Mouse (Mus musculus) hindbrain, embryonic 16.5 days (tissue): ENCODE measurements around the gene Gipc1. TPM values are rescaled to one million over a fixed set of nuclear protein-coding genes. Genes with fewer than 3 reads are reported as not detected.

Source experiments
- ATAC-seq: fragments of 200-750 bp; cut with Nextera tagmentation; 2 replicates; pipeline ENCODE4 v1.8.0; 2017; ENCODE audit warnings: moderate TSS enrichment, moderate library complexity
- H3K27ac ChIP-seq: fragments of 300-500 bp; sonication (generic); 2 replicates; pipeline ENCODE4 v1.5.1; 2014; ENCODE audit warnings: low read depth, mild to moderate bottlenecking, control low read depth, low read length, moderate library complexity
- H3K27me3 ChIP-seq: fragments of 300-500 bp; sonication (generic); replicated peaks from 2 replicates; pipeline ENCODE4 v1.6.1; 2014; ENCODE audit warnings: low read length; ENCODE audit not compliant: control insufficient read depth, insufficient read depth
- H3K36me3 ChIP-seq: fragments of 300-500 bp; sonication (generic); 2 replicates; pipeline ENCODE4 v1.6.1; 2014; ENCODE audit warnings: mild to moderate bottlenecking, low read length, moderate library complexity, mixed read lengths; ENCODE audit not compliant: control insufficient read depth, insufficient read depth
- H3K4me1 ChIP-seq: fragments of 300-500 bp; sonication (generic); 2 replicates; pipeline ENCODE4 v1.6.1; 2014; ENCODE audit warnings: low read depth, low read length; ENCODE audit not compliant: control insufficient read depth, insufficient read depth
- H3K4me2 ChIP-seq: fragments of 300-500 bp; sonication (generic); 2 replicates; pipeline ENCODE4 v1.6.1; 2014; ENCODE audit warnings: mild to moderate bottlenecking, low read length, control low read depth, moderate library complexity
- H3K4me3 ChIP-seq: fragments of 300-500 bp; sonication (generic); 2 replicates; pipeline ENCODE4 v1.5.1; 2014; ENCODE audit warnings: mild to moderate bottlenecking, low read length, control low read depth, moderate library complexity
- H3K9ac ChIP-seq: fragments of 300-500 bp; sonication (generic); 2 replicates; pipeline ENCODE4 v1.6.1; 2014; ENCODE audit warnings: low read depth, mild to moderate bottlenecking, control low read depth, low read length, moderate library complexity
- H3K9me3 ChIP-seq: fragments of 300-500 bp; sonication (generic); 2 replicates; pipeline ENCODE4 v1.6.1; 2014; ENCODE audit warnings: mild to moderate bottlenecking, low read length, moderate library complexity; ENCODE audit not compliant: control insufficient read depth
- WGBS: fragments of 180-500 bp; shearing (Covaris S2); extraction: QIAGEN DNeasy Blood & Tissue Kit; methylation state at CpG from one replicate; pipeline ENCODE4 v1.1.7; 2014; 5-methylcytosine and 5-hydroxymethylcytosine counted together
- polyA plus RNA-seq: library from polyadenylated mRNA; unstranded; fragments of >200 nt; fragmentation: Nextera tagmentation; extraction: Ambion mirVana; gene quantifications from 2 replicates; pipeline ENCODE4 v1.2.1, GENCODE M21; 2015

Gipc1 gene
- polyA plus RNA-seq, 1 experiment from 2014 or later: 135 TPM

DNA sequence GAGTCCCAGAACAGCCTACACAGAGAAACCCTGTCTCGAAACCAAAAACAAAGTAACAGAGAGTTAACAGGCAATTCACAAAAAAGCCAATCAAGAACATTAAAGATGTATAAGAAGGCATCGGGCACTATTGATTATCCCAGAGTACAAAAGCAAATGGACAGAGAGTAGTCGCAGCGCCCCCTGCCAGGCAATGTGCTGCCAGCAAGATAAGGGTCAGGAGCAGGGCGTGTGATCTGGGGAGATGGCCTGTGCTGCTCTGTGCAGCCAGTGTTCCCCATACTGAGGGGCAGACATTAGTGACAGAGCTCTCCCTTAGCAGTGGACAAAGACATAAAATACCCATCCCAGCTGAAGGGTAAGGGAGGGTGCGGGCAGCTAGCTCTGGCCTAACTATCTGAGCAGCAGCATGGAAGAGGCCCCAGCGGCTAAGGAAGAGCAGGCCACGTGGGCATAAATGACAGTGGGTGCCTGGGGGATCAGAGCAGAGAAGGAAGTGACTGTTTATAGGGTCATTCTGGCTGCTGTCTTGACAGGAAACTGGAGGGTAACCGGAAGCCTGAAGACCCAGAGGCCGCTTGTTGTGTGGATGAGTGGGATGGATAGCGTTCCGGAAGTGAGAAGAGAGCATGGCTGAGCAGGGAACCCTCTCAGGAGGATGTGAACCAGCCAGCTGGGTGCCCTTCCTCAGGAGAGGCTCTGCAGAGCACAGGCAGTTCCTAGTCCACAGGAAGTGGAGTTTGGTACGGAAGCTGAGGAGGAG, 4.2 kb downstream of the Gipc1 start:
- peaks cover 31% of the 10 kb centered on the region for H3K4me1 ChIP-seq

GRCm38 (mm10) chr8:83660545-83660944, 8.1 kb downstream of the Gipc1 start:
- H3K4me3 ChIP-seq: no peak overlapping the region
- H3K36me3 ChIP-seq: no peaks in the 10 kb centered on the region
- H3K4me1 ChIP-seq: peaks cover 21% of the 10 kb centered on the region
- peak overlapping the region; percentile 3; the same call in 1 of the 2 replicates for H3K4me2 ChIP-seq
- H3K9ac ChIP-seq: no peak overlapping the region; the same call in 1 of the 2 replicates
- peak overlapping the region; percentile 45; the same call in 1 of the 2 replicates for H3K27ac ChIP-seq
- ATAC-seq: peak; percentile 14
- no peaks in the 10 kb centered on the region for H3K27me3 ChIP-seq
- no peaks in the 10 kb centered on the region for H3K9me3 ChIP-seq
- 7% methylated on average over 8 of the region's 8 CpGs for WGBS

More for the DNA sequence above, 4.2 kb downstream of the Gipc1 start:
- peak overlapping the region; percentile 34; the same call in 1 of the 2 replicates for H3K27ac ChIP-seq
- ATAC-seq: no peak
- H3K9ac ChIP-seq: no peak overlapping the region
- WGBS: 85% methylated on average over 13 of the region's 13 CpGs
- no peak overlapping the region for H3K4me3 ChIP-seq
- no peaks in the 10 kb centered on the region for H3K9me3 ChIP-seq
- no peaks in the 10 kb centered on the region for H3K36me3 ChIP-seq
- H3K27me3 ChIP-seq: no peaks in the 10 kb centered on the region
- H3K4me2 ChIP-seq: no peak overlapping the region

DNA sequence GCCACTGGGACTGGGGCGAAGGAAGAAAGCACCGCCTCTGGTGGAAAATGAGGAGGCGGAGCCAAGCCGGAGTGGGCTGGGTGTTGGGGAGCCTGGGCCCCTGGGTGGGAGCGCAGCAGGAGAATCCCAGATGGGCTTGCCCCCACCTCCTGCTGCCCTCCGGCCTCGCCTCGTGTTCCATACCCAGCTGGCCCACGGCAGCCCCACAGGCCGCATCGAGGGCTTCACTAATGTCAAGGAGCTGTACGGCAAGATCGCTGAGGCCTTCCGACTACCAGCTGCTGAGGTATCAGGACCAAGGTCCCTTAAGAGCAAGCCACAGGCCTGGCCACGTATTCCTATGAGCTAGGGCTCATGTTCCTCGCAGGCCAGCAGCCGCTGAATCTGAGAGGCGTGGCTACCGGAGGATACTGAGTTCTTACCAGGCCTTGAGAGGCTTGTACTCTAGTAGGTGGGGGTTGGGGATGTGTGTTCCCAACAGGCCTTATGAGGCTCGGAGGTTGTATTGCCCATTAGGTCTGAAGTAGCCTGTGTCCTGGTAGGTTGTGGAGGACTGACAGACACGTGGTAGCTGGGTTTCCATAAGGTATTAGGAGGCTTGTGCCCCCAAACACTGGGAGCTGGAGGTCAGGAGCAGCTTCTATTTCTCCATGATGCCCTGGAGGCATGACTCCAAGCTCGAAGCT, 8.7 kb downstream of the Gipc1 start:
- peak; percentile 5; the same call in 1 of the 2 replicates for ATAC-seq
- H3K9ac ChIP-seq: peak overlapping the region; percentile 28; the same call in 1 of the 2 replicates

GRCm38 (mm10) chr8:83662421-83662826, 9.9 kb downstream of the Gipc1 start:
- Histone ChIP-seq H3K27ac (0 out of 2 replicates have a peak overlapping the region, but pooled peaks have one; percentile 18), H3K9ac (no peak overlapping the region; the same call in 1 of the 2 replicates), H3K9me3 (no peaks in the 10 kb centered on the region), H3K36me3 (no peaks in the 10 kb centered on the region), H3K4me2 (no peak overlapping the region), H3K4me3 (no peak overlapping the region), H3K4me1 (peaks cover 36% of the 10 kb centered on the region), H3K27me3 (no peaks in the 10 kb centered on the region)
- ATAC-seq: peak; percentile 34; the same call in 1 of the 2 replicates
- WGBS: 10% methylated on average over 4 of the region's 4 CpGs

More for the DNA sequence above, 8.7 kb downstream of the Gipc1 start:
- H3K27me3 ChIP-seq: no peaks in the 10 kb centered on the region
- peaks cover 23% of the 10 kb centered on the region for H3K4me1 ChIP-seq
- no peaks in the 10 kb centered on the region for H3K9me3 ChIP-seq
- H3K4me3 ChIP-seq: no peak overlapping the region
- 0 out of 2 replicates have a peak overlapping the region, but pooled peaks have one; percentile 10 for H3K4me2 ChIP-seq
- peak overlapping the region; percentile 9; the same call in 1 of the 2 replicates for H3K27ac ChIP-seq
- no peaks in the 10 kb centered on the region for H3K36me3 ChIP-seq
- WGBS: 24% methylated on average over 22 of the region's 22 CpGs

GRCm38 (mm10) chr8:83664096-83664495, 11.6 kb downstream of the Gipc1 start:
- Histone ChIP-seq H3K4me1 (peaks cover 48% of the 10 kb centered on the region), H3K36me3 (no peaks in the 10 kb centered on the region), H3K9ac (no peak overlapping the region), H3K4me3 (no peak overlapping the region), H3K27me3 (no peaks in the 10 kb centered on the region), H3K27ac (0 out of 2 replicates have a peak overlapping the region, but pooled peaks have one; percentile 6), H3K4me2 (no peak overlapping the region), H3K9me3 (no peaks in the 10 kb centered on the region)
- WGBS: 74% methylated on average over 13 of the region's 13 CpGs
- no peak for ATAC-seq

- Histone ChIP-seq H3K27me3 (no peaks in the 10 kb centered on the region), H3K9me3 (no peaks in the 10 kb centered on the region), H3K4me1 (peaks cover 45% of the 10 kb centered on the region), H3K27ac (no peak overlapping the region; the same call in 1 of the 2 replicates), H3K9ac (peak overlapping the region; percentile 9; the same call in 1 of the 2 replicates), H3K4me3 (no peak overlapping the region), H3K4me2 (no peak overlapping the region), H3K36me3 (peaks cover 4% of the 10 kb centered on the region; the same call in 1 of the 2 replicates)
- ATAC-seq: no peak
- 38% methylated on average over 2 of the region's 2 CpGs for WGBS
Measured at GRCm38 (mm10) chr8:83664931-83665625, 12.6 kb downstream of the Gipc1 start.

GRCm38 (mm10) chr8:83665969-83666865, 13.7 kb downstream of the Gipc1 start, which contains the start of gene Ptger1:
Ptger1 (plus strand) TSS chr8:83666678.
- Histone ChIP-seq H3K36me3 (peaks cover 14% of the 10 kb centered on the region), H3K4me3 (no peak within 1 kb of the TSS), H3K9ac (peak within 1 kb of the TSS; percentile 13), H3K4me1 (peaks cover 34% of the 10 kb centered on the region), H3K27ac (peak within 1 kb of the TSS; percentile 17; the same call in 1 of the 2 replicates), H3K27me3 (no peaks in the 10 kb centered on the region), H3K9me3 (no peaks in the 10 kb centered on the region), H3K4me2 (no peak within 1 kb of the TSS)
- 29% methylated on average over 14 of the region's 14 CpGs for WGBS
- peak; percentile 4; the same call in 1 of the 2 replicates for ATAC-seq

- H3K36me3 ChIP-seq: peaks cover 20% of the 10 kb centered on the region
- no peak overlapping the region for H3K4me3 ChIP-seq
- no peaks in the 10 kb centered on the region for H3K27me3 ChIP-seq
- no peak overlapping the region for H3K4me2 ChIP-seq
- H3K9ac ChIP-seq: peak overlapping the region; percentile 9; the same call in 1 of the 2 replicates
- ATAC-seq: peak; percentile 2; the same call in 1 of the 2 replicates
- H3K27ac ChIP-seq: 0 out of 2 replicates have a peak overlapping the region, but pooled peaks have one; percentile 17
- peaks cover 33% of the 10 kb centered on the region for H3K4me1 ChIP-seq
- H3K9me3 ChIP-seq: no peaks in the 10 kb centered on the region
- WGBS: 72% methylated on average over 3 of the region's 3 CpGs
Measured at GRCm38 (mm10) chr8:83666866-83667234, 14.4 kb downstream of the Gipc1 start.
